Mouse (Mus musculus) urinary bladder, adult 18-20 months (tissue): ENCODE results near the gene Ptpre.
"Not testable (repeated sequence)": the region's sequence is repeated elsewhere in the genome, so short reads cannot be mapped to it uniquely, and the experiment has no call there.

ENCODE experiments used
- DNase-seq, 2 experiments: peaks; one replicate each; pipeline ENCODE4 v3.0.0; 2022; ENCODE audit warnings: low spot score in 2 of 2, mixed read lengths in 2 of 2

The Ptpre gene

DNA sequence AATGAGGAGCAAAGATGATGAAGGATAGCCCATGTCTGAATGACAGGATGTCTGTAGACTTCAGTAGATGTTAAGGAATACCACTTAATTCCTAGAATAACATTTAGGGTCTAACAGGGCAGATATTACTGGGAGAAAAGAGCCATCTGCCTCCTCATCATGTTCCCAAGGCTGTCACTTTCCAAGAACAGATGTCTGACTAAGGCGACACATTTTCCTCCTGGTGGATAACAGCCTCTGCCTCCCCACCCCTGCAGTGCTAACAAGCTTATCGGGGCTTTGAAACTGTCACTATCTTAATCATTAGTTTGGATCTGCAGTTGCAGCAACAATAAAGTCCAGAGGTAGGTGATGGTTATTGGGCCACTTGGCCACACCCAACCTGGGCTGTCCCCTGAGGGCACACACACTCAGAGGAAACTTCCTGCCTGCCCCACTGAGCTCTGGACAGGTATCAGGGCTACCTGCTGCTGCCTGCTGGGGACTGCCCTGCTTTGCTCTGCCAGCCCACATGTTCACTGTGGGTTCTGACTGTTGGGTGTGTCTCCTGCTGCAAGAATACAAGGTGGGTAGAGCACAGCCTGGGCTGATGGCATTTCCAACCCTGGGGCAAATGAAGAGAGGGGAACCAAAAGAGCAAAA, 2.6 kb upstream of the Ptpre start:
- peak; percentile 25 to 52 for DNase-seq

DNA sequence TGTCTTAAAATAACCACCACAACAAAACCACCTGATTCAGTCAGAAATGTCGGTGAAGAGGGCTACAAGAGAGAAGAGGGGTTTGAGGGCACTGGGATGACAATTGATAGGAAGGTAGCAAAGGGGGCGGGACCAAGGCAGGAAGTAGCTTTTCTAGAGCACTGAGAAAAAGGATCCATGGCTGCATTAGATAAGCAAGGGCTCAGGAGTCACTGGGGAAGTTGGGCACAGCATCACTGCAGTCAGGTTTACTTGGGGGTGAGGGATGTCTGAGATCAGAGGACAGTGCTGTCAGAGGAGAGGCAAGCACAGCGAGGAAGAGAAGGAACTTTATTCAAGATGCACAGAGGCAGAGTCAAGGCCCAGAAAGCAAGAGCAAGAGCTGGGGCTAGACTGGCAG, 1.4 kb upstream of the Ptpre start:
- DNase-seq = no peak

- peak in 1 of 2 experiments; percentile 39 for DNase-seq
Measured at GRCm38 (mm10) chr7:135537948-135538741, 864 bp downstream of the Ptpre start.

GRCm38 (mm10) chr7:135539429-135539828, 2.1 kb downstream of the Ptpre start:
- DNase-seq = no peak

DNA sequence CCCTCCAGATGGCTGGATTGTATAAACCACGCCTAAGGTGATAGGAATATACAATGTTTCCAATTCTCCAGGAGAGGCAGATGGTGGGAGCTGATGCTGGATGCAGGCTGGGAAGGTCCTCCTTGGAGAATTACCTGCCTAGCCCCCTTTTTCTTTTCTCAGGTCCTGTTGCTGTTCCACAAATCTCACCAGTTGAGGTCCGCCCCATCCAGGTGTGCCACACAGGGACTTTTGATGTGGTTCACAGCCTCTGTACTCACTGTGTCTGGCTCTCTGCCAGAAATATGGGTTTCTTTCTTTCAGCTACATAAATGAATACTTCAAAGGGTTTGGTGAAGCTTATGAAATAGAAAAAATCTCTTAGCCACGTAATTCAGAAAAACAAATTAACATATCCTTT, 5.0 kb downstream of the Ptpre start:
- no peak for DNase-seq

GRCm38 (mm10) chr7:135543033-135543432, 5.8 kb downstream of the Ptpre start:
- DNase-seq = no peak

DNA sequence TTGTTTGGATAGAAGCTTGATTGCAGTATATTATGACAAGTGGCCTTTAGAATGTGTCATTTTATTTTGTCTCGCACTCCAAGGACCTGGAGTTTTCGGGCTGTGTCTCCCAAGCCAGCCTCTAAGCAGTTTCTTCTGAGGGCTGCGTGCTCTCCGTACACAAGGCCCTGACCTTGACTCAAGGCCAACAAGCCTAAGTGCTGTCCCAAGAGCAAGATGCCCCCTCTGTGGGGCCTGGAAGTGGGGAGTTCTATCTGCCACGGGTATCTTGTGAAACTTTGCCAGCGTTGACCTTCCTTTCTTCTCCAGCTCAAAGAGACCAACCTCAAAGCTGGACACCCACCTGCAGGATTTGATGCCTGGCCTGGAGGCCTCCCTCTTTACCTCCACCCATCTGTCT, 7.0 kb downstream of the Ptpre start:
- no peak for DNase-seq

- no peak for DNase-seq
Measured at GRCm38 (mm10) chr7:135545957-135546356, 8.7 kb downstream of the Ptpre start.

DNA sequence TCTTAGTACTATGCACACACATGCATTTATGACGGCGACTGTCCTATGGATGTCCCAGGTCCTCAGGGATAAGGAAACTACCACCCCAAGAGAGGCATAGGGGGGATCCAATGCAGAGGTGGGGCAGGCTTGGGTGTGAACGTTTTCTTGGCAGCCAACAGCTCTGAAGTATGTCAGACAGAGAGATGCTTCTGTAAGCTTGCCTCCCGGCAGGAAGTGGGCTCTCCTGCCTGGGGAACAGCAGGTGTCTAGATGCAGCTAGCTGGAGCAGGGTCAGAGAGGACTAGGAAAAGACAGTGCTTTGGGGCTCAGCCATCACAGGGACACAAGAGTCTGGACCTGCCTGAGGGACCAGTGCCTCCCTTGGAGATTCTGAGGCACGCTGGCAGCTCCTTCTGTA, 9.2 kb downstream of the Ptpre start:
- no peak for DNase-seq

GRCm38 (mm10) chr7:135548434-135548833, 11.2 kb downstream of the Ptpre start:
- no peak for DNase-seq

DNA sequence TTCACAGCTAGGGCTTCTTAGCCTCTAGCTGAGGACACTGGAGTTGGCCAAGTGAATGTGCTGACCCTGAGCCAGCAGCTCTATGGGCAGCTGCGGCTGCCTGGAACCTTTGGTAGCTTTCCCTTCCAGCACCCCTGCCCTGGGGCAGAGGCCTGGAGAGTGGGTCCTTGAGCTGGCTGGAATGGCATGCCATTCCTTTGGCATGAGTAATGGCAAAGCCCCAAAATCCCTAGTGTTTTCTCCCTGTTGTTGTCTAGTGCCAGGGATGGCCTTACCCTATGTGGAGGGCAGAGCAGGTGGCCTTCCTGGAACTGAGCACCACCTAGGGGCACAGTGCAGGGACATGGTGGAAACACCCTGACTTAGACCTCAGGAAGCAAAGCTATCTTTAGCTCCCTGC, 14.3 kb downstream of the Ptpre start:
- no peak for DNase-seq

GRCm38 (mm10) chr7:135553550-135553949, 16.3 kb downstream of the Ptpre start:
- DNase-seq = no peak

GRCm38 (mm10) chr7:135556663-135557402, 19.6 kb downstream of the Ptpre start:
- no peak for DNase-seq

- DNase-seq = no peak
Measured at GRCm38 (mm10) chr7:135560280-135560679, 23.0 kb downstream of the Ptpre start.

- no peak for DNase-seq
Measured at GRCm38 (mm10) chr7:135564022-135564421, 26.7 kb downstream of the Ptpre start.

DNA sequence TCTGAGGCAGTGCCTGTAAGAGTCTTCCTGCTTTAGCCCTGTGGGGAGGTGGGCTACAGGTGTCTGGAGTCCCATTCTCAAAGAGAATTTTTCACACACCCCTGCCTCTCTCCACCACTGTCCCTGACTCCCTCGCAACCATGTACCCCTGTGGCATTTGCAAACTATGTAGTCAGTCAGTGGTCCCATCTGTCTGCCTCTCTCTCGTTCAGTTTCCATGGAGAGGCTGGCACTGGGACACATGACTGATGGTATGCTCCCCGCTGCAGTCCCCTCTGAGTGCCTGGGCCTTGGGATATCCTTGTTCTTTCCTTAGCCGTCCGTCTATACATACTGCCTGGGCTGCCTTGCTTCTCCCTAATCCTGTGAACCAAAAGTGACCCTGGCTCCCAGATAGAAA, 28.7 kb downstream of the Ptpre start:
- no peak for DNase-seq

DNA sequence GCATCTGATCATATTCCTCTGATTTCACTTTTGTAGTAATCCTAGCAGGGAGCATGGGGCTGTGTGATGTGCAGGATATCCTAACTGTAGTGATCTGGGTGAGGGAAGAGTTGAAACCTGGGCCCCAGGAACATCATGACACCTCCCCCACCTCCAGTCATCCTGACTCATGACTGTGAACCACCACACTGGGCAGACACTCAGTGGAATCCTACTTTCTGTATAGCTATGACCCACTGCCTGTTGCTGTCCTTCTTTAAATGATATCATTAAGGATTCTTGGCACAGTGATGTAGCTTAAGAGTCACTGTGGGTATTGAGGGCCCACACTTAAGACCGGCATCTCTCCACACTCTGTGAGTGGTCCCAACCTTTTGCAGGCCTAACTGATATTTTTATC, 30.3 kb downstream of the Ptpre start:
- DNase-seq = no peak

DNA sequence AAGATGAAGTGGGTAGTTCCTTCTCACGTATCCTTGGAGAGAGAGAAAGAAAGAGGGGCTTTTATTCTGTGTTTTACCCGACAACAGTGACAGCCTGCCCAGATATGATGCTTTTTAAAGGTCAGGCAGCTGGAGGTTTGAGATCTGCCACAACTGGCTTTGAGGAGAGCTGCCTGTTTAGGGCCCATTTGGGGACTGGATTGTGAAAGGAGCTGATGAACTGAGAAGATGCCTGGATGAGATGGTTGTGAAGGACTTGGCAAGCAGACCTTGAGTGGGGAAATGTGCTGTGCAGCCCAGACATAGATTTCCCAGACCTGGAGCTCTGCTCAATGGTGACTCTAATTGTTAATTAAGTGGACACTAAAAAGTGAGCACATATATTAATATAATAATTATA, 31.3 kb downstream of the Ptpre start:
- DNase-seq = no peak

DNA sequence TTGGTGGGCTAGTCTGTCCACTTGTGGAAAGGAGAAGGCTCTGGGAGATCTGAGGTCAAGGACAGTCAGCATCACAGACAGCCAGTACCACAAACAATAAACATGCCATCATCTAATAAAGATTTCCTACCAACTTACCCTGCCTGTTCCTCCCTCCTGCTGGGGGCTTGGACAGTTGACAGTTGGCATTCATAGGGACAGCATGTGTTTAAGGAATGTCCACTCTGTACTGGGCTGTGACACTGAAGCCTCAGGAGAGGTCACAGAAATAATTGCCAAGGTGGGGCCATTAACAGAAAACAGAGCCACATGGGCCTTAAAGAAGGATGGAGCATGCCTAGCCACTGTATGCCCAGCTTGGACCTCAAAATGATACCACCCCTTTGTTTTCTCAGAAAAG, 34.1 kb downstream of the Ptpre start:
- DNase-seq = no peak

DNA sequence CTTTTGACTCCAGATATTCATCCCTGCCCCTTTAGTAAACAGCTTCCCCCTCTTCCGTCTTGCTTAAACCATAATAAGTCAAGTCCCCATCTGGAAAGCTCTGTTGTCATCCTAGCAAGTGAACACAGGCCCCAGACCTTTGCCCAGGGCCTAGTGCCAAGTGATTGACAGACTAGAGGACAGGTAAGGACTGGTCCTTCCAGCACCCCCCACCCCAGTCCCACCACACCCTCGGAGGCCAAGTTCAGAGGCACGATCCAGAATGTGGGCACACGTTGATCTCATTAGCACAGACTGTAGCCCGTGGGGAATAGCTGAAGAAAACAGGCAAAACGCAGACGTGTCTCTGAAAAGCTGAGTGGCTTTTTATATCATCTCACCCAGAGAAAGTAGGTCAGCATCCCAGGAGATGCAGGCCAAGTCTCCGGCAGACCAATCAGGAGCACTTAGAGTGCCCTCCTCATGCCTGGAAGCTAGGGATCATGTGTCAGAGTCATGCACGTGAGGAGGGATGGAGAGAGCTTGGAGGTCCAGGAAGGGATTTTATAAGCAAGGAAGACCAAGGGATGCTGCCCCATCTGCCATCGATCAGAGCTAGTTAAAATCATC, 34.8 kb downstream of the Ptpre start:
- DNase-seq = peak; percentile 41 to 74

DNA sequence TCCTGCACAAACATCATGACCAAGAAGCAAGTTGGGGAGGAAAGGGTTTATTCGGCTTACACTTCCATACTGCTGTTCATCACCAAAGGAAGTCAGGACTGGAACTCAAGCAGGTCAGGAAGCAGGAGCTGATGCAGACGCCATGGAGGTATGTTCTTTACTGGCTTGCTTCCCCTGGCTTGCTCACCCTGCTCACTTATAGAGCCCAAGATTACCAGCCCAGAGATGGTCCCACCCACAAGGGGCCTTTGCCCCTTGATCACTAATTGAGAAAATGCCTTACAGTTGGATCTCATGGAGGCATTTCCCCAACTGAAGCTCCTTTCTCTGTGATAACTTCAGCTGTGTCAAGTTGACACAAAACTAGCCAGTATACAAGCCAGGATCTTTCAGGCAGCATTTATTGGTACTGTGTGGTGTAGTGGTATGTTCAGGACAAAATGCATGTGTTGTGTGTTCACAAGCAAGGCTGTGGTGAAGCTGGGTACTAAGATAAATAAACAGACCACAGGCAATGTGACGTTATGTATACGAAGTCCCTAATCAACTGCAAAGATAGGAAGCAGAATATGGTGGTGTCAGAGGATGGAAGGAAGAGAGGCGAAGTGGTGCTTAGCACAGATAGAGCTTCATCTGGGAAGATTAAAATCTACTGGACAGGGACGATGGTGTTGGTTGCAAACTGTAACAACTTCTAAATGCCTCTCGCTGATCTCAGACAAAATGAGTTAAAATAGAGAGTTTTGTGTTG, 38.2 kb downstream of the Ptpre start:
- DNase-seq = not testable (repeated sequence)

GRCm38 (mm10) chr7:135576329-135576728, 39.0 kb downstream of the Ptpre start:
- no peak for DNase-seq
